In the genomic region with DNA sequence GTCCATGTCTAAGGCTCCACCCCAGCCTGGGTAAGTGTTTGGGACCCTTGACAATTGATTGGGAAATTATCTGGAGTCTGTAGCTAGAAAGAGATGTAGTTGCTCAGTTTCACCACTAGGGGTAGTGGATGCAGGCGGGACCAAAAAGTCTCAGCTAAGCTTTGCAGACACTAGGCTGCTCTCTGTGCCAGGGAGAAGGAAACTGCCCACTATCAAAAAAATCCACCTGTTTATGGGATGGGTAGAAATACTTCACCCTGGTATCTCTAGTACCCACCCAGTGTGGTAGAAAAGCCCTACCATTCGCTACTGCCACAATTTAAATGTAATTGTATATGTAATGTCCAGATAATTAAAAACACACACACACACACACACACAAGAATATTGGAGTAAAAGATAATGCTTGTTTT, we compare ENCODE assay signal across 9 mouse cellular contexts. TPM values are rescaled to one million over a fixed set of nuclear protein-coding genes. Genes with fewer than 3 reads are reported as not detected.
DNase-seq lines count a peak whose midpoint lies in the region; ATAC-seq and TF ChIP-seq lines count a peak whose summit lies in the region.
"Had no signal": no experiment of that assay in that cellular context is flagged by ENCODE, and none has a peak within 500 bp of the region (broad histone marks: within the 10 kb centered on the region; RNA-seq: fewer than 3 reads in every experiment).

No protein-coding gene starts in this region.

- no peak overlapping the region for H3K27ac ChIP-seq in thymus, adult 2 months (ENCODE audit: control insufficient read depth, insufficient read depth, low read length)
- H3K27ac ChIP-seq: limb, embryonic 15.5 days had no signal

- H3K27me3 ChIP-seq in thymus, adult 2 months (ENCODE audit: control insufficient read depth, insufficient read depth, low read length), result no peaks in the 10 kb centered on the region
- H3K27me3 ChIP-seq: limb, embryonic 15.5 days had no signal

- no peak for TF ChIP-seq POLR2A in thymus, adult 2 months (IDR thresholded peaks at IDR 0.05; ENCODE audit: control insufficient read depth, extremely low read depth, insufficient read depth, low read length, poor library complexity)

- no peak for TF ChIP-seq CTCF in thymus, adult 2 months (IDR thresholded peaks at IDR 0.05; ENCODE audit: borderline replicate concordance, control insufficient read depth, extremely low read depth, insufficient read depth, low read length, poor library complexity)

- WGBS in thymus, adult 2 months, result 42% methylated on average over 2 of the region's 2 CpGs

- no peaks in the 10 kb centered on the region for H3K4me1 ChIP-seq in thymus, adult 2 months (replicated peaks; ENCODE audit: control insufficient read depth, insufficient read depth, low read length)
- H3K4me1 ChIP-seq: limb, embryonic 15.5 days had no signal

- no peaks in the 10 kb centered on the region for H3K36me3 ChIP-seq in thymus, adult 2 months (ENCODE audit: control insufficient read depth, insufficient read depth, low read length)
- H3K36me3 ChIP-seq: limb, embryonic 15.5 days had no signal

- peak; percentile 75 for ATAC-seq in granulocyte monocyte progenitor cell, adult 5-6 weeks (replicated peaks; ENCODE audit: poor library complexity, severe bottlenecking)

- no peak overlapping the region for H3K4me3 ChIP-seq in thymus, adult 2 months (ENCODE audit: control insufficient read depth, insufficient read depth, low read length)
- H3K4me3 ChIP-seq: limb, embryonic 15.5 days had no signal

- DNase-seq in cerebellum, postnatal 10 days, result peak; percentile 25 to 58
- no peak for DNase-seq in cerebellum, adult 11-12 months
- DNase-seq in thymus, adult 2 months, result peak; percentile 14
- DNase-seq in thymus, postnatal 36 days, result no peak
- DNase-seq in retina, postnatal 7 days (ENCODE audit: low read depth, low spot score), result peak; percentile 13
- DNase-seq in kidney, adult 11 months, result no peak
- DNase-seq in left cerebral cortex, adult 9 months (ENCODE audit: low spot score in 2 of 2), result no peak

RNA-seq across cellular contexts. Expression of a gene that starts 17.4 kb away (rescaled TPM):
- polyA plus RNA-seq in thymus, adult 2 months (2012; rRNA removed), result 0.32 and 0.74 TPM in 2 replicates
- not detected in 2 replicates for total RNA-seq in granulocyte monocyte progenitor cell, adult 5-6 weeks (2014; fragmentation: Nextera tagmentation)
- not detected in 2 replicates for total RNA-seq in granulocyte monocyte progenitor cell, adult 5-6 weeks (2017)
- polyA plus RNA-seq: limb, embryonic 15.5 days had no signal

RNA-seq across cellular contexts. Expression of a gene that starts 22.5 kb away (rescaled TPM):
- 77.6 and 119 TPM in 2 replicates for polyA plus RNA-seq in thymus, adult 2 months (2012; rRNA removed)
- 0.45 and 1.1 TPM in 2 replicates for total RNA-seq in granulocyte monocyte progenitor cell, adult 5-6 weeks (2014; fragmentation: Nextera tagmentation)
- total RNA-seq in granulocyte monocyte progenitor cell, adult 5-6 weeks (2017), result 1.8 and 3.4 TPM in 2 replicates

Comparison
In these comparisons a context has a peak if more than half of its experiments do, and no peak if none do; other contexts are left out.
1. DNase-seq: peak in cerebellum, postnatal 10 days (2 of 2), thymus, adult 2 months (single experiment) and retina, postnatal 7 days (single experiment); none in cerebellum, adult 11-12 months (single experiment), thymus, postnatal 36 days (0 of 2), kidney, adult 11 months (single experiment) and left cerebral cortex, adult 9 months (0 of 2).